Mouse (Mus musculus): ENCODE data around the gene Nr3c2. TPM values are rescaled to one million over a fixed set of nuclear protein-coding genes. Genes with fewer than 3 reads are reported as not detected.

Nr3c2 gene
- polyA plus RNA-seq, 1 experiment from 2014 or later = 1.3 TPM

GRCm38 (mm10) chr8:76901430-76902204 lies 2.4 kb downstream of the Nr3c2 start:
- H3K4me1 ChIP-seq (replicated peaks; ENCODE audit: control insufficient read depth, insufficient read depth, low read length) = no peaks in the 10 kb centered on the region; the same call in 1 of the 2 replicates
- no peaks in the 10 kb centered on the region for H3K36me3 ChIP-seq (ENCODE audit: control insufficient read depth, insufficient read depth, low read length)
- no peaks in the 10 kb centered on the region for H3K9me3 ChIP-seq (ENCODE audit: control insufficient read depth, low read length)
- no peak overlapping the region for H3K9ac ChIP-seq (ENCODE audit: low read depth, low read length)
- H3K4me3 ChIP-seq (ENCODE audit: low read depth, low read length) = peak overlapping the region; percentile 57
- ATAC-seq (ENCODE audit: low FRiP score) (peak; percentile 97), DNase-seq (ENCODE audit: low spot score) (peak; percentile 93)
- peaks cover 20% of the 10 kb centered on the region for H3K27me3 ChIP-seq (ENCODE audit: control insufficient read depth, insufficient read depth, low read length)
- H3K4me2 ChIP-seq (replicated peaks; ENCODE audit: low read depth, low read length) = peak overlapping the region; percentile 99
- H3K27ac ChIP-seq (ENCODE audit: low read depth, low read length) = no peak overlapping the region
- under 1% methylated on average over 33 of the region's 41 CpGs for WGBS

DNA sequence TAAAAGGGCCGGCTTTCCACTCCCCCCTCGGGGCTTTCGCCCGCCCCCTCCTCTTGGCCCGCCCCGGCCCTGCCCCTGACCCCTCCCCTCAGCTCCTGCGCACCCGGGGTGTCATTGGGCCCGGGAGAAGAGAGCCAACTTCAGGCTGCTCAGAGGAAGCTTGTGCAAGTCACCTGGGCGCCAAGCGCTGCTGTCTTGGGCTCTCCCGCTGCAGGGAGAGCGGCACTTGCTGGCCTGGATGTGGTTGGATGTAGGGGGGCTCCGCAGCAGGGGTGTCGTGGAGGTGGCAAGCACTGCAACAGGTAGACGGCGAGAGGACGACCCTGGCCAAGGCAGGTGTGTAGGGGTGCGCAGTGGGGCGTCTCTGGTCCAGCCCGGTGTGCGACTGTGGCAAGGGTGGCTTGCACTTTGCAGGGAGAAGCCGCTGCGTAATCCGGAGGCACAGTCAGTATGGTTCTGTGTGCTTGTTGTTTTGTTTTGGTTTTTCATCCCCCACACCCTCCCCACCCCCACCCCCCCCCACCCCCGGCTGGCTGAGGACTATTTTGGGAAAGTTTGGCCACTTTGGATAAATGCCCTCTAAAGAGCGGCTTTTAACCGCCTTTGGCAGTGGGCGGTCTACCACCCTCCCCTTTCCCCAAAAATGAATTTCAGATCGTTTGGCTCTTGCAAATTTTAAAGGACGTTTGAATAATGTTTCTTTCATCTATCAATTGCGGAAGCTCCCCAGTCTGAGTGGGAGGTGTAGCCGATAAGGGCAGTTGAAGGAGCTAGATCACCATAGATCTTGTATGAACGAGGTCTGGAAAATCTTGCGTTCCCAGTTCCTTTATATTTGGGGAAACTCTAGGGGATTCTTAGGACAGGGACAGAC lies 3.2 kb downstream of the Nr3c2 start:
- no peaks in the 10 kb centered on the region for H3K9me3 ChIP-seq (ENCODE audit: control insufficient read depth, low read length)
- H3K36me3 ChIP-seq (ENCODE audit: control insufficient read depth, insufficient read depth, low read length) = no peaks in the 10 kb centered on the region
- peaks cover 20% of the 10 kb centered on the region for H3K27me3 ChIP-seq (ENCODE audit: control insufficient read depth, insufficient read depth, low read length)
- peak overlapping the region; percentile 57 for H3K4me3 ChIP-seq (ENCODE audit: low read depth, low read length)
- no peaks in the 10 kb centered on the region; the same call in 1 of the 2 replicates for H3K4me1 ChIP-seq (replicated peaks; ENCODE audit: control insufficient read depth, insufficient read depth, low read length)
- H3K9ac ChIP-seq (ENCODE audit: low read depth, low read length) = peak overlapping the region; percentile 32; the same call in 1 of the 2 replicates
- no peak overlapping the region for H3K27ac ChIP-seq (ENCODE audit: low read depth, low read length)
- peak; percentile 7 for DNase-seq (ENCODE audit: low spot score)
- H3K4me2 ChIP-seq (replicated peaks; ENCODE audit: low read depth, low read length) = peak overlapping the region; percentile 99
- ATAC-seq (ENCODE audit: low FRiP score) = peak; percentile 78
- 2% methylated on average over 34 of the region's 35 CpGs for WGBS

DNA sequence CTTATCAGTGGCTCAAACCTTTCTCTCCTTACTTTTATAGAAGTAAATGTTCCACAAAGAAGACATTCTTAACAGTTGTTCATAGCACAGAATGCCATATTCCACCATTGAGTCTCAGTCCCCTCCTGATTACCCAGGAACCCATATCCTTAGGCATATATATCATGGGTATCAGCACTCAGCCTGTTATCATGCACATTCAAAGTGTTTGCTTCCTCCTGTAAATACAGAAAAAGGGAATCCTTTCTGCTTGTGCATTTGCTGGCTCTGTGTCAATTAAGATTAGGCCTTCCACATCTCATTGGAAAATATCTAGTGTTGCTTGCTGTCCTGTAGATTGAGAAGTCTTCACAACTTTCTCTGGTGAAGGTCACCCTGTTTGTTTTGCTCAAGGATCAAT lies 12.0 kb downstream of the Nr3c2 start:
- H3K4me2 ChIP-seq (replicated peaks; ENCODE audit: low read depth, low read length) = no peak overlapping the region
- ATAC-seq (ENCODE audit: low FRiP score) = no peak
- no peaks in the 10 kb centered on the region for H3K9me3 ChIP-seq (ENCODE audit: control insufficient read depth, low read length)
- DNase-seq (ENCODE audit: low spot score) = no peak
- H3K27me3 ChIP-seq (ENCODE audit: control insufficient read depth, insufficient read depth, low read length) = no peaks in the 10 kb centered on the region
- H3K4me1 ChIP-seq (replicated peaks; ENCODE audit: control insufficient read depth, insufficient read depth, low read length) = no peaks in the 10 kb centered on the region
- H3K9ac ChIP-seq (ENCODE audit: low read depth, low read length) = no peak overlapping the region
- no peaks in the 10 kb centered on the region for H3K36me3 ChIP-seq (ENCODE audit: control insufficient read depth, insufficient read depth, low read length)
- H3K4me3 ChIP-seq (ENCODE audit: low read depth, low read length) = no peak overlapping the region
- H3K27ac ChIP-seq (ENCODE audit: low read depth, low read length) = no peak overlapping the region

DNA sequence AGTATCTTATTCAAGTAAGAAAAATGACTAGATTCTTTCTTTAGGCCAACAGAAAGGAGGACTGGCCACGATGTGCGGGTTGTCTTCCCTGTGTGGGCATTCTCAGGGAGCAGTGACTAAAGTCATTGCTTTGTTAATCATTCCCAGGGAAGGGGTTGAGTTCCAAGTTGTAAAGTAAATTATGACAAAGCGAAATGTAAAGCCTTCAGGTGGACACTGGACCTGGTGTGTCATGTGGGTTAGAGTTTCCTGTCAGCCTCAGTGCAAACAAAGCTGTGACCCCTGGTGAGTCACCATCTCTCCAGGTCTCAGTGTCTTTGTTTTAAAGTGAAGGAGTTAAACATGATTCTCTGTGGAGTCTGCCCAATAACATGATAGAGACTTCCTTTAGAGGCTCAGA lies 13.4 kb downstream of the Nr3c2 start:
- DNase-seq (ENCODE audit: low spot score) (no peak), ATAC-seq (ENCODE audit: low FRiP score) (no peak)
- Histone ChIP-seq H3K36me3 (ENCODE audit: control insufficient read depth, insufficient read depth, low read length) (no peaks in the 10 kb centered on the region), H3K9me3 (ENCODE audit: control insufficient read depth, low read length) (no peaks in the 10 kb centered on the region), H3K4me3 (ENCODE audit: low read depth, low read length) (no peak overlapping the region), H3K4me1 (replicated peaks; ENCODE audit: control insufficient read depth, insufficient read depth, low read length) (no peaks in the 10 kb centered on the region), H3K27ac (ENCODE audit: low read depth, low read length) (no peak overlapping the region), H3K4me2 (replicated peaks; ENCODE audit: low read depth, low read length) (no peak overlapping the region), H3K9ac (ENCODE audit: low read depth, low read length) (no peak overlapping the region), H3K27me3 (ENCODE audit: control insufficient read depth, insufficient read depth, low read length) (no peaks in the 10 kb centered on the region)
- WGBS = 92% methylated on average over 3 of the region's 3 CpGs

DNA sequence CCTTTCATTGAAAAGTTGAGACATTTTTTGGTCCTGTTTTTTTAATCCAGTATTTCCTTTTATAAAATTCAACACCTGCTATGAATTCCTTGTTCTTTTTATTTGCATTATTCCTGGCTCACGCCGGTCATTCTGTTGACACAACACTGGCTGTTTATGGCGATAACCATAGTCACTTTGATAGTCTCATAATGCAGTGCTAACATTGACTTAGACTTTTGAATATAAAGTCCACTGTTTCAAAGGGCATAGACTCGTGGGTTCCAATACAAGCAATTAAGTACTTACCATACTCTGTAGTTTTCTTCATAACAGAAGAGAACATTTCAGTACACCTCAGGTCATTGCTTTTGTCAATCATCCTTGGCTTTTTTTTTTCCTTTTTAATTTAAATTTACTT lies 14.0 kb downstream of the Nr3c2 start:
- H3K36me3 ChIP-seq (ENCODE audit: control insufficient read depth, insufficient read depth, low read length) = no peaks in the 10 kb centered on the region
- 91% methylated on average over 4 of the region's 4 CpGs for WGBS
- no peak overlapping the region for H3K4me3 ChIP-seq (ENCODE audit: low read depth, low read length)
- no peak overlapping the region for H3K9ac ChIP-seq (ENCODE audit: low read depth, low read length)
- DNase-seq (ENCODE audit: low spot score) = no peak
- no peaks in the 10 kb centered on the region for H3K4me1 ChIP-seq (replicated peaks; ENCODE audit: control insufficient read depth, insufficient read depth, low read length)
- H3K27ac ChIP-seq (ENCODE audit: low read depth, low read length) = no peak overlapping the region
- ATAC-seq (ENCODE audit: low FRiP score) = no peak
- H3K4me2 ChIP-seq (replicated peaks; ENCODE audit: low read depth, low read length) = no peak overlapping the region
- no peaks in the 10 kb centered on the region for H3K27me3 ChIP-seq (ENCODE audit: control insufficient read depth, insufficient read depth, low read length)
- no peaks in the 10 kb centered on the region for H3K9me3 ChIP-seq (ENCODE audit: control insufficient read depth, low read length)

GRCm38 (mm10) chr8:76915260-76915659 lies 16.0 kb downstream of the Nr3c2 start:
- Histone ChIP-seq H3K4me3 (ENCODE audit: low read depth, low read length) (no peak overlapping the region), H3K4me2 (replicated peaks; ENCODE audit: low read depth, low read length) (no peak overlapping the region), H3K9me3 (ENCODE audit: control insufficient read depth, low read length) (no peaks in the 10 kb centered on the region), H3K36me3 (ENCODE audit: control insufficient read depth, insufficient read depth, low read length) (no peaks in the 10 kb centered on the region), H3K4me1 (replicated peaks; ENCODE audit: control insufficient read depth, insufficient read depth, low read length) (no peaks in the 10 kb centered on the region), H3K27me3 (ENCODE audit: control insufficient read depth, insufficient read depth, low read length) (no peaks in the 10 kb centered on the region), H3K27ac (ENCODE audit: low read depth, low read length) (no peak overlapping the region), H3K9ac (ENCODE audit: low read depth, low read length) (no peak overlapping the region)
- DNase-seq (ENCODE audit: low spot score) (no peak), ATAC-seq (ENCODE audit: low FRiP score) (no peak)
- WGBS = 91% methylated on average over 2 of the region's 2 CpGs

DNA sequence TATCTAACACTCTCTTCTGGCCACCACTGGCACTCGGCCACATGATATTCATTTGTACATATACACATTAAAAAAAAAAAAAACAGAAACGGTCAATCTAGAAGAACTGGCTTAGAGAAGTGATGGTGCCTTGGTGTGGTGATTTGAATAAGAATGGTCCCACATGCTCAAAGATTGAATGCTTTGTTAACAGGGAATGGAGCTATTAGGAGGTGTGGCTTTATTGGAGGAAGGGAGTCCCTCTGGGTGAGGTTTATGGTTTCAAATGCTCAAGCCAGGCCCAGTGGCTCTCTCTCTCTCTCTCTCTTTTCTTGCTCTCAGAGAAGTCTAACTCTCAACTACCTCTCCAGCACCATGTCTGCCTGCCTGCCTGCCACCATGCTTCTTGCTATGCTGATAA lies 20.3 kb downstream of the Nr3c2 start:
- Histone ChIP-seq H3K4me1 (replicated peaks; ENCODE audit: control insufficient read depth, insufficient read depth, low read length) (no peaks in the 10 kb centered on the region), H3K4me2 (replicated peaks; ENCODE audit: low read depth, low read length) (no peak overlapping the region), H3K9me3 (ENCODE audit: control insufficient read depth, low read length) (no peaks in the 10 kb centered on the region), H3K36me3 (ENCODE audit: control insufficient read depth, insufficient read depth, low read length) (no peaks in the 10 kb centered on the region), H3K9ac (ENCODE audit: low read depth, low read length) (no peak overlapping the region), H3K27me3 (ENCODE audit: control insufficient read depth, insufficient read depth, low read length) (no peaks in the 10 kb centered on the region), H3K27ac (ENCODE audit: low read depth, low read length) (no peak overlapping the region), H3K4me3 (ENCODE audit: low read depth, low read length) (no peak overlapping the region)
- no peak for DNase-seq (ENCODE audit: low spot score)
- no peak for ATAC-seq (ENCODE audit: low FRiP score)
- 84% methylated on average over 2 of the region's 2 CpGs for WGBS

DNA sequence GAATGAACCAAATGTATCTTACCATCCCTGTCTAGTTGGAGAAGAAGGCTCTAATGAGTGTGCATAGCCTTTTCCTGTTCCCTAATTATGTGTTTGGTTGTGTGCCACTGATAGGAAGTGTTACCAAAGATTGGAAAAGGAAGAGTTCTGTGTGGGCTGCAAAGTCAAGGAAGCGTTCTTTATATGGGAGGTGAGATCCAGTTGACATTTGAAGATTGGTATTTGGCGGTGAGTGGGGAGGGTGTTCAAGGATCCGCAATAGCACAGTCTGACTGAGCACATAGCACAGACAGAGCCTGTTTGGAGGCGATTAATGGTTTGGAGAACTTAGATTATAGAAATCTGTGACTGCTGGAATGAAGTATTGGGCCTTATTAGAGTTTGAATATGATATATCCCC lies 24.9 kb downstream of the Nr3c2 start:
- 89% methylated on average over 4 of the region's 4 CpGs for WGBS
- Histone ChIP-seq H3K27ac (ENCODE audit: low read depth, low read length) (no peak overlapping the region), H3K4me1 (replicated peaks; ENCODE audit: control insufficient read depth, insufficient read depth, low read length) (no peaks in the 10 kb centered on the region), H3K36me3 (ENCODE audit: control insufficient read depth, insufficient read depth, low read length) (no peaks in the 10 kb centered on the region), H3K27me3 (ENCODE audit: control insufficient read depth, insufficient read depth, low read length) (no peaks in the 10 kb centered on the region), H3K4me3 (ENCODE audit: low read depth, low read length) (no peak overlapping the region), H3K4me2 (replicated peaks; ENCODE audit: low read depth, low read length) (no peak overlapping the region), H3K9me3 (ENCODE audit: control insufficient read depth, low read length) (no peaks in the 10 kb centered on the region), H3K9ac (ENCODE audit: low read depth, low read length) (no peak overlapping the region)
- ATAC-seq (ENCODE audit: low FRiP score) (no peak), DNase-seq (ENCODE audit: low spot score) (no peak)

Data from hindbrain, embryonic 11.5 days (tissue).